Mouse (Mus musculus) liver (tissue): ENCODE measurements around the gene Capzb.
A peak's percentile ranks its signal among the peaks of the same experiment; 100 is the strongest.

Source experiments
- DNase-seq: peaks from one replicate; pipeline ENCODE4 v3.0.0-alpha.2; 2020; ENCODE audit warnings: mixed read lengths

The Capzb gene

DNA sequence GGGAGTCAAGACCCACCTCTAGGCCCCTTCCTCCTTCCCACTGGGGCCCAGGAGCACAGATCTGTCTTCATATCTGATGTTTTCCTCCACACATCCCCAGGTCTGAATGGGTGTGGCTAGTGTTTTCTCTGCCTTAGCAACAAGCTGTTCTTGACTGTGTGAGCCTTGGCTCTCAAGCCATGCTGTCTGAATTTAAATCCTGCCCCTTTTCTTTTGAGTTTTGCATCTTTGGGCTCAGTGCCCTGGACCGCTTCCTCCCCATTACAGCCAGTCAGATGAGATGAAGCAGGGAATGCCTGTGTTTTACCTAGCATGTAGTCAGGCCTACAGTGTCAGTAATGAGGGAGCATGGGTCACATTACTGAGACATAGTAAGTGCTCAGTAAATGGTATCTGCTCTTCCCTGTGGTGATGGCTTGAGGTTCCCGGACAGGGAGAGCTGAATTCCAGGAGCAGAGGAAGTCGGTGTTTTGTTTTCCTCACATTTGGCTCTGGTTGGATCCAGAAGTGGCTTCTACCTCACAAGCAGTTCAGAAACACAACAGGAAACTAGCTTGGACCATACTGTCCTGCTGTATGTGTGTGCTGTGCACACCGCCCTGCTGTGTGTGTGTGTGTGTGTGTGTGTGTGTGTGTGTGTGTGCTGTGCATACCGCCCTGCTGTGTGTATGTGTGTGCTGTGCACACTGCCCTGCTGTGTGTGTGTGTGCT, 16.6 kb downstream of the Capzb start:
- no peak for DNase-seq

- peak; percentile 38 for DNase-seq
These were observed 19.5 kb downstream of the Capzb start for GRCm38 (mm10) chr4:139211975-139212831.

DNA sequence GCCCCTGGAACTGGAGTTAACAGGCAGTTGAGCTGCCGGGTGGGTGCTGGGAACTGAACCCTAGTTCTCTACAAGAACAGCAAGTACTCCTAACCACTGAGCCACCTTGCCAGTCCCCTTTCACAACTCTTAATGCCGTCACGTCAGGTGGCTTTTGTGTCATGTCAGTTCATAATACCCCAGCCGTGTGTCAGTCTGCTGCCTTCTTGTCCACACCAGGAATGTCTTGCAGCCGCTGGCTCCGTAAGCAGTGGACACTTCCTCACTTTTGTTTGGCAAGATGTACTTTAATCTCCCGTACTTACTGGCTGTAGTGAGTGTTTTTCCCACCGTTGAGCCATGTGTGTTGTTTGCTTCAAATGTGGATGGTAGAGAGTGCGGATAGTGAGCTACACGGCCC, 20.4 kb downstream of the Capzb start:
- no peak for DNase-seq

DNA sequence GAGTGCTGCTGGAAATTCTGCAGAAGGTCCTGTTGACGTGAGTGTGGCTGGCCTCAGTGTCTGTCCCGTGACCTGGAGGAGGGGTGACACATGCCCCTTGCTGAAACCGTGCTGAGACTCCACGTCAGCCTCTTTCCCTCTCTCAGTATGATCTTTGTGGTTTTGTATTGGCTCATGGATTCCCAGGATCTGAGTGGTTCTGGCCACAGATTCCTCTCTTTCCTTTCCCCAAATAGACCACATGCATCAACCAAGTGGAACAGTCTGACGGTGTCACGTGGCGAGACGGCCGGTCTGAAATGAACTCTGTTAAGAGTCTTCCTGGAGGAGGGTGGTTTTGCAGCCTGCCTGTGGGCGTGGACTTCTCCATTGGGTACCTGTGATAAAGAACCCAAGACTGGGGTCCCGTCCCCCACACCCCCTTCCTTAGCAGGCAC, 21.3 kb downstream of the Capzb start:
- DNase-seq, result no peak

- no peak for DNase-seq
These were observed 23.9 kb downstream of the Capzb start for GRCm38 (mm10) chr4:139216566-139216965.

DNA sequence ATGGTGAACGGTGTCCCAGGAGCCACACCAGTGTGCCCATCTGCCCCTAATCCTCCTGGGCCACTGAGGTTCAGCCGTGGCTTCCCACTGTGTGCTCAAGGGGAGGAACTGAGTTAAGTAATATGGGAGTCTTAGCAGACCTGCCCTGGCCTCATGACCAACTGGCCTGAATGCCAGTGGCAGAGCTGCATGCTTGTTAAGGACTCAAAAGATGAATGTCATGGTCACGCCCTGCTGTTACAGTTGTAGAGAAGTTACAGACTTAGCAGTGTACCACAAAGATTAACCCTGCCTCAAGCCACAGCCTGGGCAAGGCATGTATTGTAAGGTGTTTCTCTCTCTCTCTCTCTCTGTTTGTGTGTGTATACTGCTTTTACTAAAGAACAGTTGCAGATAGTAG, 25.8 kb downstream of the Capzb start:
- DNase-seq, result no peak

- no peak for DNase-seq
These were observed 27.0 kb downstream of the Capzb start for GRCm38 (mm10) chr4:139219656-139220055.

DNA sequence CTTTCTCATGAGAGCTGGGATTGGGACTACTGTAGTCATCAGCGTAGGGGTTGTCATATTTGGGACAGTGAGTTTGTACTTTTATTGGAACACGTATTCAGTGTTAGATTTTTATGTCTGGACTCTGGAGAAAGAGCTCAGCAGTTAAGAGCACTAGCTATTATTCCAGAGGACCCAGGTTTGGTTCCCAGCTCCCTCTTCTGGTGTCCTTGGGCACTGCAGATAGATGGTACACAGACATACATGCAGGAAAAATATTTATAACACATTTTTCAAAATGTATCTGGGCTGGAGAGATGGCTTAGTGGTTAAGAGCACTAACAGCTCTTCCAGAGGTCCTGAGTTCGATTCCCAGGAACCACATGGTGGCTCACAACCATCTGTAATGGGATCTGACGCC, 28.3 kb downstream of the Capzb start:
- peak; percentile 38 for DNase-seq

- no peak for DNase-seq
These were observed 29.1 kb downstream of the Capzb start for GRCm38 (mm10) chr4:139221837-139222236.

DNA sequence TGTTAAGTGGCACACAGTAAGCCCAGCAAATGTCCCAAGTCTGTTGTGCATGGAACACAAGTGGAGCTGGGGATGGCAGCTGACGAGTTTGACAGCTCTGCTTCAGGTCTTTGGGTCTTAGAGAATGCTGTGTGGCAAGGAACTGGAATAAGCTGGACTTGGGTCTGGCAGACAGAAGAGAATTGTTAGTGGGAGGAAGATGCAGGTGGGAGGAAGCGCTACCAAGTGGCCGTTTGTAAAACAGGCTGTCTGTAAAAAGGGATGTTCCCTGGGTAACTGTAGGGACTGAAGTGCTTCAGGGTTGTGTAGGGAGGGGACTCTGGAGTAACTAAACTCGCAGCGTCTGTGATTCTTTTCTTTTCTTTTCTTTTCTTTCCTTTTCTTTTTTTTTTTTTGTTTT, 32.4 kb downstream of the Capzb start:
- no peak for DNase-seq

GRCm38 (mm10) chr4:139225944-139226343, 33.2 kb downstream of the Capzb start:
- DNase-seq, result no peak

GRCm38 (mm10) chr4:139226504-139227216, 34.0 kb downstream of the Capzb start:
- DNase-seq, result no peak

DNA sequence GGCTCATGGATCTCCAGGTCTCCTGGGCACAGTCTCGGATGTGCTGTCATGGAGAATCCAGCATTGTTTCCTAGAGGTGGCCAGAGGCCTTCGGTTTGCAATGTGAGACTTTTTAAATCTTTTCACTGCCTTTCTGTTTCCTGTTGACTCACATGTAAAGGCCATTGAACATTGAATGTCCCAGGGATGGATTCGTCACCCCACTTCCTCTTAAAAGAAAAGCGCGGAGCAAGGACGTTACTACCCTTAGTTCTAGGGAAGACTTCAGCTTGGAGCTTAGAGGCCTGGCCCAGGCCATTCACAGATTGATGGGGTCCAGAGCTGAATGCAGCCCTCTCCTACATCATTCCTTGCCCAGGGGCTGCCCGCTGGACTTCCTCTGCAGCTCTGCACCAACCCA, 35.2 kb downstream of the Capzb start:
- DNase-seq, result no peak

GRCm38 (mm10) chr4:139229271-139229670, 36.6 kb downstream of the Capzb start:
- no peak for DNase-seq

GRCm38 (mm10) chr4:139230376-139231120, 37.8 kb downstream of the Capzb start:
- DNase-seq, result no peak

GRCm38 (mm10) chr4:139231163-139231562, 38.5 kb downstream of the Capzb start:
- DNase-seq, result no peak

DNA sequence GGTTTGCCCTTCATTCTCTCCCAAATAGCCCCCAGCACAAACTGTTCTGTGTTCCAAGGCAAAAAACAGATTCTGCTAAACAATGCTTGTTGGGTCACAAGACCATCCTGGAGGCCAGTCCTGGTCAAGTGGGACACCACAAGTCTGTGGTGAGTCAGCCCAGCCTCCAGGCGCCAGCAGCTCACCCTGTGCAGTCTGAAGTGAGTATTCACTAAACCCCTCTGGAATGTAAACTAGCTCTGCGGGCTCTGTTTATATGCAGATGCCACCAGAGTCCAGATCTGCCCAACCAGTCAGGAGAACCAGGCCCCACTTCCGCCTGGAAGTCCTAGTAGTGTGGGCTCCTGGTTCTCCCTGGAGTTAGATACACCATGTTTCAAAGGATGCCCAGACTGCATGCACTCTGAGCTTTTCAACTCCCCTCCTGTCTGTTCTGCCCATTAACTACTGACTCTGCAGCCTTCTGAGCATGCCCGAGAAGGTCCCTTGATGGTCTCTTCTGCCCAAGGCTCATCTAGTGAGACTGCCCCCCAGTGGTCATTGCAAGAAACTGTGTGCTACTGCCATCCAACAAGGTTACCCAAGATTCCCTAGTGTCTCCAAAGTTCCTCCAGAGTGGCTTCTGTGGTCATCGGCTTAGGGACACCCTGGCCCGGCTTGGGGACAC, 39.9 kb downstream of the Capzb start:
- peak; percentile 59 for DNase-seq

DNA sequence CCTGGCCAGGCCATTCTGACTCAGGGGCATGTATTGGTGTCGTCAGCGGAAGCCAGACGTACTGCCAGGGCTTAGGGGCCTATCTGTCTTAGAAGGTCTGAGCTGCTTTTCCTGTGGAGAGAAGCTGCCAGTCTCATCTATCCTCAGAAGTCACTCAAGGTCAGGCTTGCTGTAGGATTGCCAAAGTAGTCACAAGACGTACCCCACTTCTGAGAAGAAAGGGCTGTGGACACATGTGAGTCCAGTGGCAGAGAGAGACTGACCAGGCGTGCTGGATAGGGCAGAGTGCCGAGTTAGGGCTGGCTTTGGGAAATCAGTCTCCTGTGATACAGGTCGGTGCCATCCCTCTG, 40.4 kb downstream of the Capzb start:
- DNase-seq, result no peak

- no peak for DNase-seq
These were observed 41.1 kb downstream of the Capzb start for GRCm38 (mm10) chr4:139233755-139234254.

GRCm38 (mm10) chr4:139234261-139234660, 41.6 kb downstream of the Capzb start:
- no peak for DNase-seq

- DNase-seq, result no peak
These were observed 42.9 kb downstream of the Capzb start for GRCm38 (mm10) chr4:139235556-139235955.

DNA sequence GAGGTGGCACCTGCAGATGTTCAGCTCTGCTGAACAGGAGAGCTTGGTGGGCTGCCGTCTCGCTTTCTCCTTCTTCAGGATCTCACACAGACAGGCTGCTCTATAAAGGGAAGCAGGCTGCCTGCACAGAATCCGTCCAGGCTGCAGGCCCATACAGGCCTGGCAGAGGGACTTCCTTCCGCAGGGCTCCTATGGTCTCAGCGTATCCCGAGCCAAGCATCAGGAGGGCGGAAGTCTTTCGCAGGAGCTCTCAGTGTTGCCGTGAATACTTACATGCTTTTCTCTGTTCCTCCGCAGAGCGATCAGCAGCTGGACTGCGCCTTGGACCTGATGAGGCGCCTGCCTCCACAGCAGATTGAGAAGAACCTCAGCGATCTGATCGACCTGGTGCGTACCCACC, 45.9 kb downstream of the Capzb start:
- no peak for DNase-seq
